Mouse (Mus musculus) cerebellum, adult 2 months (tissue): ENCODE measurements around the gene Axdnd1. TPM values are rescaled to one million over a fixed set of nuclear protein-coding genes. Genes with fewer than 3 reads are reported as not detected.

Experiments used
- DNase-seq, 2 experiments: peaks; one replicate each; pipeline ENCODE4 v3.0.0; 2021
- H3K27ac ChIP-seq: fragments of 200-500 bp; 2 replicates; pipeline ENCODE4 v1.5.1; 2012; ENCODE audit warnings: low read length, control low read depth, inconsistent platforms; ENCODE audit not compliant: insufficient read depth
- H3K27me3 ChIP-seq: fragments of 200-500 bp; 2 replicates; pipeline ENCODE4 v1.6.1; 2012; ENCODE audit warnings: inconsistent platforms, mild to moderate bottlenecking, low read length, moderate library complexity; ENCODE audit not compliant: control insufficient read depth, insufficient read depth
- H3K4me1 ChIP-seq: fragments of 200-500 bp; 2 replicates; pipeline ENCODE4 v1.6.1; 2011; ENCODE audit warnings: low read length; ENCODE audit not compliant: control insufficient read depth, insufficient read depth
- H3K4me3 ChIP-seq: fragments of 200-500 bp; replicated peaks from 2 replicates; pipeline ENCODE3; 2011; ENCODE audit warnings: mild to moderate bottlenecking, low read depth, low read length, control low read depth; ENCODE audit not compliant: insufficient read depth
- CTCF ChIP-seq: fragments of 200-500 bp; IDR thresholded peaks from 2 replicates; pipeline ENCODE4 v1.5.1; 2011; ENCODE audit warnings: low read depth, mild to moderate bottlenecking, control low read depth, low read length, moderate library complexity, borderline replicate concordance; ENCODE audit not compliant: insufficient read depth
- POLR2A ChIP-seq: fragments of 200-500 bp; IDR thresholded peaks from 2 replicates; pipeline ENCODE4 v1.6.1; 2011; ENCODE audit warnings: low read length, control low read depth, borderline replicate concordance; ENCODE audit not compliant: insufficient read depth
- WGBS: fragments of 180-500 bp; shearing (Covaris S2); methylation state at CpG from one replicate; pipeline ENCODE4 v1.1.7; 2018; 5-methylcytosine and 5-hydroxymethylcytosine counted together
- polyA plus RNA-seq: library from polyadenylated mRNA; depleted of rRNA; stranded (reverse); fragments of >200 nt; gene quantifications from 2 replicates; pipeline ENCODE4 v1.2.3, GENCODE M21; 2012

Axdnd1 gene
- polyA plus RNA-seq, 1 experiment = 0.38 TPM

- WGBS = 67% methylated on average over 6 of the region's 6 CpGs
- Histone ChIP-seq H3K4me3 (no peak overlapping the region), H3K4me1 (no peaks in the 10 kb centered on the region), H3K27me3 (no peaks in the 10 kb centered on the region), H3K27ac (no peak overlapping the region)
- TF ChIP-seq POLR2A = no peak
- TF ChIP-seq CTCF = no peak
- DNase-seq = peak in 1 of 2 experiments; percentile 18
These were observed 7.5 kb upstream of the Axdnd1 start for GRCm38 (mm10) chr1:156428434-156428833.

- Histone ChIP-seq H3K4me1 (no peaks in the 10 kb centered on the region), H3K4me3 (no peak overlapping the region), H3K27me3 (no peaks in the 10 kb centered on the region), H3K27ac (no peak overlapping the region)
- no peak for TF ChIP-seq POLR2A
- no peak for TF ChIP-seq CTCF
- WGBS = 93% methylated on average over 4 of the region's 4 CpGs
- DNase-seq = no peak
These were observed 4.8 kb upstream of the Axdnd1 start for GRCm38 (mm10) chr1:156425746-156426145.

- no peaks in the 10 kb centered on the region for H3K4me1 ChIP-seq
- TF ChIP-seq POLR2A = no peak
- no peak for TF ChIP-seq CTCF
- H3K27me3 ChIP-seq = no peaks in the 10 kb centered on the region
- no peak overlapping the region for H3K27ac ChIP-seq
- no peak overlapping the region for H3K4me3 ChIP-seq
- WGBS = 83% methylated on average over 3 of the region's 3 CpGs
- no peak for DNase-seq
These were observed 3.1 kb upstream of the Axdnd1 start for GRCm38 (mm10) chr1:156424054-156424453.

GRCm38 (mm10) chr1:156423493-156423892, 2.5 kb upstream of the Axdnd1 start:
- 82% methylated on average over 6 of the region's 6 CpGs for WGBS
- Histone ChIP-seq H3K4me3 (no peak overlapping the region), H3K4me1 (no peaks in the 10 kb centered on the region), H3K27me3 (no peaks in the 10 kb centered on the region), H3K27ac (no peak overlapping the region)
- TF ChIP-seq POLR2A (no peak), CTCF (no peak)
- no peak for DNase-seq

- H3K4me3 ChIP-seq = no peak overlapping the region
- H3K27ac ChIP-seq = no peak overlapping the region
- H3K27me3 ChIP-seq = no peaks in the 10 kb centered on the region
- 73% methylated on average over 6 of the region's 6 CpGs for WGBS
- TF ChIP-seq POLR2A (no peak), CTCF (no peak)
- no peak for DNase-seq
- no peaks in the 10 kb centered on the region for H3K4me1 ChIP-seq
These were observed 1.9 kb upstream of the Axdnd1 start for GRCm38 (mm10) chr1:156422856-156423255.

- H3K4me1 ChIP-seq = no peaks in the 10 kb centered on the region
- WGBS = 55% methylated on average over 4 of the region's 4 CpGs
- H3K27me3 ChIP-seq = no peaks in the 10 kb centered on the region
- no peak for DNase-seq
- TF ChIP-seq POLR2A (no peak), CTCF (peak; percentile 14; the same call in 1 of the 2 replicates)
- H3K4me3 ChIP-seq = no peak overlapping the region
- H3K27ac ChIP-seq = no peak overlapping the region
These were observed 2.8 kb downstream of the Axdnd1 start for GRCm38 (mm10) chr1:156418170-156418569.

GRCm38 (mm10) chr1:156408521-156408920, 12.4 kb downstream of the Axdnd1 start:
- 39% methylated on average over 4 of the region's 4 CpGs for WGBS
- TF ChIP-seq POLR2A (no peak), CTCF (no peak)
- Histone ChIP-seq H3K4me3 (no peak overlapping the region), H3K27ac (no peak overlapping the region), H3K27me3 (no peaks in the 10 kb centered on the region), H3K4me1 (peaks cover 3% of the 10 kb centered on the region; the same call in 1 of the 2 replicates)
- DNase-seq = no peak

GRCm38 (mm10) chr1:156408004-156408403, 13.0 kb downstream of the Axdnd1 start:
- WGBS = 73% methylated on average over 3 of the region's 3 CpGs
- TF ChIP-seq POLR2A (no peak), CTCF (no peak)
- Histone ChIP-seq H3K27ac (no peak overlapping the region), H3K4me3 (no peak overlapping the region), H3K4me1 (peaks cover 3% of the 10 kb centered on the region; the same call in 1 of the 2 replicates), H3K27me3 (no peaks in the 10 kb centered on the region)
- DNase-seq = no peak
